Mouse (Mus musculus): ENCODE results near the gene Pir.

- TF ChIP-seq POLR2A (IDR thresholded peaks at IDR 0.05; ENCODE audit: extremely low read depth, insufficient read depth, low read length) (no peak), CTCF (IDR thresholded peaks at IDR 0.05; ENCODE audit: extremely low read depth, insufficient read depth, low read length) (no peak)
Measured at GRCm38 (mm10) chrX:164420518-164420917, 151.3 kb downstream of the Pir start.
